Mouse (Mus musculus) kidney, embryonic 14.5 days (tissue): ENCODE data around the gene Fam163a. TPM values are rescaled to one million over a fixed set of nuclear protein-coding genes. Genes with fewer than 3 reads are reported as not detected.
A peak's percentile ranks its signal among the peaks of the same experiment; 100 is the strongest.

ENCODE experiments used
- ATAC-seq: fragments of 200-750 bp; cut with Nextera tagmentation; 2 replicates; pipeline ENCODE4 v1.8.0; 2017; ENCODE audit warnings: moderate number of reproducible peaks, mild to moderate bottlenecking, moderate TSS enrichment, moderate library complexity; ENCODE audit not compliant: low FRiP score, low TSS enrichment
- H3K27ac ChIP-seq: fragments of 300-500 bp; sonication (generic); 2 replicates; pipeline ENCODE4 v1.5.1; 2014; ENCODE audit warnings: low read depth, mild to moderate bottlenecking, low read length, moderate library complexity, mixed read lengths
- H3K27me3 ChIP-seq: fragments of 300-500 bp; sonication (generic); 2 replicates; pipeline ENCODE4 v1.6.1; 2014; ENCODE audit warnings: mild to moderate bottlenecking, low read length; ENCODE audit not compliant: control insufficient read depth, insufficient read depth
- H3K36me3 ChIP-seq: fragments of 300-500 bp; sonication (generic); 2 replicates; pipeline ENCODE4 v1.6.1; 2014; ENCODE audit warnings: low read length, mixed read lengths; ENCODE audit not compliant: control insufficient read depth, insufficient read depth
- H3K4me1 ChIP-seq: fragments of 300-500 bp; sonication (generic); 2 replicates; pipeline ENCODE4 v1.6.1; 2014; ENCODE audit warnings: low read length, mixed read lengths; ENCODE audit not compliant: control insufficient read depth, insufficient read depth
- H3K4me2 ChIP-seq: fragments of 300-500 bp; sonication (generic); replicated peaks from 2 replicates; pipeline ENCODE4 v1.6.1; 2014; ENCODE audit warnings: low read depth, mild to moderate bottlenecking, low read length
- H3K4me3 ChIP-seq: fragments of 300-500 bp; sonication (generic); 2 replicates; pipeline ENCODE4 v1.5.1; 2014; ENCODE audit warnings: mild to moderate bottlenecking, low read length
- H3K9ac ChIP-seq: fragments of 300-500 bp; sonication (generic); 2 replicates; pipeline ENCODE4 v1.6.1; 2014; ENCODE audit warnings: low read depth, mild to moderate bottlenecking, low read length, moderate library complexity
- H3K9me3 ChIP-seq: fragments of 300-500 bp; sonication (generic); 2 replicates; pipeline ENCODE4 v1.6.1; 2016; ENCODE audit warnings: low read length; ENCODE audit not compliant: control insufficient read depth
- WGBS: fragments of 180-500 bp; shearing (Covaris S2); extraction: QIAGEN DNeasy Blood & Tissue Kit; methylation state at CpG from one replicate; pipeline ENCODE4 v1.1.7; 2014; 5-methylcytosine and 5-hydroxymethylcytosine counted together
- polyA plus RNA-seq: library from polyadenylated mRNA; unstranded; fragments of >200 nt; fragmentation: Nextera tagmentation; extraction: Ambion mirVana; gene quantifications from 2 replicates; pipeline ENCODE4 v1.2.1, GENCODE M21; 2014

The Fam163a gene
- polyA plus RNA-seq, 1 experiment from 2014 or later: 0.23 TPM

GRCm38 (mm10) chr1:156084603-156085002, 120.2 kb downstream of the Fam163a start:
- no peak overlapping the region for H3K9ac ChIP-seq
- H3K27me3 ChIP-seq: no peaks in the 10 kb centered on the region; the same call in 1 of the 2 replicates
- no peak overlapping the region for H3K4me2 ChIP-seq
- no peaks in the 10 kb centered on the region for H3K4me1 ChIP-seq
- H3K4me3 ChIP-seq: no peak overlapping the region
- no peak for ATAC-seq
- WGBS: 68% methylated on average over 3 of the region's 3 CpGs
- no peaks in the 10 kb centered on the region for H3K9me3 ChIP-seq
- no peak overlapping the region for H3K27ac ChIP-seq
- no peaks in the 10 kb centered on the region for H3K36me3 ChIP-seq

DNA sequence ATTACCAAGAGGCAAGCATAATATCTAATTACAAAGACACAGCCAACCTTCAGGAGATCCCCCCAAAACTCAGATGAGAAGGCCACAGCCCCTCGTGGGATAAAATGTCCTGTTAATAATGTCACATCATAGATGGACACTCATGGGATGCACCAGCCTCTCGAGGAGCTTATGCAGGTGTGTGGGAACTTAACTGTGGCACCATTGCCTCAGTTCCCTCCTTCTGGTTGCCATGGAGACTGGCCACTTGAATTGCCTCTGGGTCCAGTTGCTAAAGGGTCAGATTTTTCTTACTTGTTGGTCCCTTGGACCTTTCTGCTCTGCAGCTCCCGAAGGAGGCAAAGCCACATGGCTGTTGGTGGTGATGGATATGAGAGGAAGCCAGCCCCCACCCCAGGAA, 127.2 kb downstream of the Fam163a start:
- no peak overlapping the region for H3K27ac ChIP-seq
- H3K9me3 ChIP-seq: no peaks in the 10 kb centered on the region
- 56% methylated on average over 3 of the region's 3 CpGs for WGBS
- no peaks in the 10 kb centered on the region for H3K36me3 ChIP-seq
- peaks cover 7% of the 10 kb centered on the region; the same call in 1 of the 2 replicates for H3K4me1 ChIP-seq
- no peak for ATAC-seq
- no peak overlapping the region for H3K4me2 ChIP-seq
- H3K4me3 ChIP-seq: no peak overlapping the region
- no peaks in the 10 kb centered on the region for H3K27me3 ChIP-seq
- H3K9ac ChIP-seq: no peak overlapping the region

DNA sequence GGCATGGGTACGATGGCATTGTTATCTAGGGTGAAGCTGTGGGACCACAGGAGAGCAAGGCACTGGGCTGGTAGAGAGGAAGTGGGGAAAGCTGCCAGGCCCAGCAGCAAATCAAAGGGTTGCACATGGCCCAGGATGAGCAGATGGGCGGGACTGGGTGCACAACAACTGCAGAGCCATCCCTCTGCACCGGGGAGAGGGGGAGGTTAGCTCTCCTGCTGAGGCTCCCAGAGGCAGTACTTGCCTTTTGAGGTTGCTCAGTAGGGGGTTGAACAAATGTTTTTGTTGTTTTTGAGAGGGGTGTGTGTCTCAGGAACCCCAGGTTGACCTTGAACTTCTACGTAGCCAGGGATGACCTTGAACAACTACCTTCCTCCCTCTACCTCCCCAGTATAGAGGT, 128.4 kb downstream of the Fam163a start:
- no peak overlapping the region for H3K4me2 ChIP-seq
- H3K9me3 ChIP-seq: no peaks in the 10 kb centered on the region
- no peaks in the 10 kb centered on the region for H3K27me3 ChIP-seq
- 51% methylated on average over 4 of the region's 4 CpGs for WGBS
- no peak overlapping the region for H3K27ac ChIP-seq
- H3K4me1 ChIP-seq: peaks cover 7% of the 10 kb centered on the region; the same call in 1 of the 2 replicates
- no peak overlapping the region for H3K4me3 ChIP-seq
- no peak for ATAC-seq
- H3K36me3 ChIP-seq: no peaks in the 10 kb centered on the region
- no peak overlapping the region for H3K9ac ChIP-seq

DNA sequence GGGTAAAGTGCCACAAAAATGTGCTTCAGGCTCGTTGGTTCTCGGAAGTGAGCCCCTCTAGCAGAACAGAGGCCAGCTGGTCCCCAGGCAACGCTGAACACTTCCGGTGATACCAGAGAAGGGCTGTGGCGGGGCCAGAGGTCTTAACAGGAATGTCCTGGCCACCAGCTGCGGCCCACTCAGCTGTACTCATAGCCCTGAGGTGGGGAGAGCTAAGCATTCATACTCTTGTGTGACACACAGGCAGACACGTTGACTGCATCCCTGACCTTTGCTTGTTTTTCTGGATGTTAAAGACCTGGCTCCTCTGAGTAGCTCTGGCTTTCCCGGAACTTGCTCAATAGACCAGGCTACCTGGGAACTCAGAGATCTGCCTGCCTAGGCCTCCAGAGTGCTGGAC, 130.3 kb downstream of the Fam163a start:
- no peaks in the 10 kb centered on the region for H3K9me3 ChIP-seq
- no peak overlapping the region for H3K9ac ChIP-seq
- no peaks in the 10 kb centered on the region for H3K27me3 ChIP-seq
- peaks cover 7% of the 10 kb centered on the region; the same call in 1 of the 2 replicates for H3K4me1 ChIP-seq
- H3K4me2 ChIP-seq: no peak overlapping the region
- 28% methylated on average over 8 of the region's 8 CpGs for WGBS
- peak; percentile 40; the same call in 1 of the 2 replicates for ATAC-seq
- H3K36me3 ChIP-seq: no peaks in the 10 kb centered on the region
- H3K4me3 ChIP-seq: no peak overlapping the region
- H3K27ac ChIP-seq: no peak overlapping the region

GRCm38 (mm10) chr1:156073169-156073821, 131.5 kb downstream of the Fam163a start:
- H3K27me3 ChIP-seq: no peaks in the 10 kb centered on the region
- H3K4me3 ChIP-seq: no peak overlapping the region
- no peak overlapping the region for H3K27ac ChIP-seq
- 0 out of 2 replicates have a peak, but pooled peaks have one; percentile 28 for ATAC-seq
- H3K9ac ChIP-seq: no peak overlapping the region
- WGBS: 67% methylated on average over 15 of the region's 15 CpGs
- peaks cover 7% of the 10 kb centered on the region; the same call in 1 of the 2 replicates for H3K4me1 ChIP-seq
- H3K36me3 ChIP-seq: no peaks in the 10 kb centered on the region; the same call in 1 of the 2 replicates
- H3K4me2 ChIP-seq: no peak overlapping the region
- no peaks in the 10 kb centered on the region for H3K9me3 ChIP-seq

DNA sequence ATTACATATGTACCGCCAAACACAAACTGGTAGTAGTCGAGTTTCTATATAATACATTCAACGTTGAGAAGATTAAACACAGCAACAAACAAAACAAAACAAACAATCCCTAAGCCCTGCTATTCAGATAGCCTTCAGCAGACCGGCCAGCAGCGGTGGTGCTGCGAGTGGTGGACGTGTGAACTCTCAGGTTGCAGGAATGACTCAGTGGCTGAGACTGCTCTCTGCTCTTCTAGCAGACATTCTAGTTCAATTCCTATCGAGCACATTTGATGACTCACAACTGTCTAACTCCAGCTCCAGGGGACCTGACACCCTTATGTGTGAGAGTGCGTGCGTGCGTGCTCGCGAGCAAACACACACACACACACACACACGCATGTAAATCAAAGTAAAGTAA, 134.7 kb downstream of the Fam163a start:
- Histone ChIP-seq H3K9ac (no peak overlapping the region), H3K27ac (no peak overlapping the region), H3K4me2 (no peak overlapping the region), H3K4me3 (no peak overlapping the region), H3K36me3 (peaks cover 11% of the 10 kb centered on the region), H3K9me3 (no peaks in the 10 kb centered on the region), H3K4me1 (peaks cover 7% of the 10 kb centered on the region; the same call in 1 of the 2 replicates), H3K27me3 (no peaks in the 10 kb centered on the region)
- 78% methylated on average over 14 of the region's 14 CpGs for WGBS
- ATAC-seq: no peak

DNA sequence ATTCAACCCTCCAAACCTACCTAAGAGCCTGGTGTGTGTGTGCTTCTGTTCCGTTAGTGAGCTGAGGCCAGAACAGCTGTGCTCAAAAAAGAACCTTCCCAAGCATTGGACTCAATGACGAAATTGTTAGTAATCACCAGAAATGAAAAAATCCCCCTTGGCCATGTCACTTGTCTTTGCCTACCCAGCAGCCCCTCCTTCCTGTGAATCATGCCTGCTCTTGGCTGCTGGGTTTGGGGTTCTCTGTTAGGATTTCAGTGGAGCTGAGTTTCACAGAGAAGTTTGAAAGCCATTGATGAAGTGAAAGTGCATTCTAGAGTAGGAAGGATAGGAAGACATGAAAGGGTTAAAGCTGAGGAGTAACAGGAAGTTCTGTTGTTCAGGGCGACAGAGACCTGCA, 138.7 kb downstream of the Fam163a start:
- H3K27me3 ChIP-seq: no peaks in the 10 kb centered on the region
- H3K4me2 ChIP-seq: no peak overlapping the region
- ATAC-seq: no peak
- H3K9ac ChIP-seq: no peak overlapping the region
- H3K4me3 ChIP-seq: no peak overlapping the region
- no peaks in the 10 kb centered on the region for H3K9me3 ChIP-seq
- WGBS: 63% methylated on average over 3 of the region's 3 CpGs
- no peak overlapping the region for H3K27ac ChIP-seq
- H3K36me3 ChIP-seq: peaks cover 47% of the 10 kb centered on the region
- no peaks in the 10 kb centered on the region for H3K4me1 ChIP-seq

- no peaks in the 10 kb centered on the region for H3K27me3 ChIP-seq
- H3K4me3 ChIP-seq: no peak overlapping the region
- ATAC-seq: no peak
- H3K27ac ChIP-seq: no peak overlapping the region
- H3K4me1 ChIP-seq: no peaks in the 10 kb centered on the region
- H3K9me3 ChIP-seq: no peaks in the 10 kb centered on the region
- peaks cover 56% of the 10 kb centered on the region for H3K36me3 ChIP-seq
- WGBS: 84% methylated on average over 4 of the region's 4 CpGs
- H3K9ac ChIP-seq: no peak overlapping the region
- H3K4me2 ChIP-seq: no peak overlapping the region
Observed at GRCm38 (mm10) chr1:156062193-156062592, 142.6 kb downstream of the Fam163a start.

DNA sequence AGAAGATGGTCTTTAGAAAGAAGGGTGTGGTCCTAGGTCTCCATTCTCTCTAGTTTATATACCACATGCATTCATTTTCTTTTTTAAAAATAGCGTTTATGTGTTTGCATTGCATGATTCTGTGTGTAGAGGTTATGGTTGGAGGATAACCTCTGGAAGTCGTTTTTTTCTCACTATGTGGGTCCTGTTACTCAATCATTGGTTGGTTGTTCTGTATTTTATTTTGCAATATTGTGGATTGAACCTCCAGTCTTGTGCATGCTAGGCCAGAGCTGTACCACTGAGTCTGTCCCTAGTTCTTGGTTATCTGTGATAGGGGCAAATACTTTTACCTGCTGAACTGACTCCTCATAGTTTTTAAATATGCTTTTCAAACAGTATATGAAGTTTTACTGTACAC, 146.6 kb downstream of the Fam163a start:
- Histone ChIP-seq H3K27me3 (no peaks in the 10 kb centered on the region), H3K36me3 (peaks cover 41% of the 10 kb centered on the region), H3K4me1 (no peaks in the 10 kb centered on the region), H3K9ac (no peak overlapping the region), H3K4me3 (no peak overlapping the region), H3K27ac (no peak overlapping the region), H3K4me2 (no peak overlapping the region), H3K9me3 (no peaks in the 10 kb centered on the region)
- ATAC-seq: no peak
- 91% methylated on average over 2 of the region's 2 CpGs for WGBS
